Mouse (Mus musculus): ENCODE data around the gene Faf1.

- TF ChIP-seq CTCF (IDR thresholded peaks at IDR 0.05; ENCODE audit: borderline replicate concordance, control insufficient read depth, extremely low read depth, insufficient read depth, low read length, poor library complexity): no peak
- no peak; the same call in 1 of the 2 replicates for TF ChIP-seq POLR2A (IDR thresholded peaks at IDR 0.05; ENCODE audit: control insufficient read depth, extremely low read depth, insufficient read depth, low read length, poor library complexity)
These were observed 11.0 kb upstream of the Faf1 start for GRCm38 (mm10) chr4:109665101-109665981.
